Mouse (Mus musculus) adrenal gland, postnatal 25 days (tissue): ENCODE data around the gene Tmeff2. TPM values are rescaled to one million over a fixed set of nuclear protein-coding genes. Genes with fewer than 3 reads are reported as not detected.

Experiments
- DNase-seq: peaks from one replicate; pipeline ENCODE4 v3.0.0; 2021; ENCODE audit warnings: mixed read lengths
- microRNA-seq, 2 experiments: library from miRNA; unstranded; fragments of <30 nt; microRNA quantifications; one replicate each; pipeline ENCODE4 v1.2.0; 2021
- total RNA-seq: library from RNA; stranded (reverse); gene quantifications from 2 replicates; pipeline ENCODE4 v1.2.3, GENCODE M21; 2021

Gene Tmeff2
- total RNA-seq, 1 experiment from 2014 or later, result 6.4 TPM

- DNase-seq, result no peak
Observed at GRCm38 (mm10) chr1:51215631-51216030, 315.2 kb downstream of the Tmeff2 start.

- no peak for DNase-seq
Observed at GRCm38 (mm10) chr1:51216292-51217050, 316.0 kb downstream of the Tmeff2 start.

GRCm38 (mm10) chr1:51217227-51217626 is 316.8 kb downstream of the Tmeff2 start:
- DNase-seq, result no peak

GRCm38 (mm10) chr1:51225156-51225555 is 324.7 kb downstream of the Tmeff2 start:
- DNase-seq, result no peak

Small RNA genes lying within 50 kb of the gene (microRNA-seq; reads per million reads assigned to microRNA genes)
- 0 reads per million in 2 experiments for gene Gm25736
